Mouse (Mus musculus) frontal cortex, postnatal 10 days (tissue): ENCODE measurements around the gene Arhgap10.

Source experiments
- DNase-seq, 2 experiments: peaks; one replicate each; pipeline ENCODE4 v3.0.0; 2022; ENCODE audit warnings: low spot score in 2 of 2, mixed read lengths in 1 of 2

The Arhgap10 gene

DNA sequence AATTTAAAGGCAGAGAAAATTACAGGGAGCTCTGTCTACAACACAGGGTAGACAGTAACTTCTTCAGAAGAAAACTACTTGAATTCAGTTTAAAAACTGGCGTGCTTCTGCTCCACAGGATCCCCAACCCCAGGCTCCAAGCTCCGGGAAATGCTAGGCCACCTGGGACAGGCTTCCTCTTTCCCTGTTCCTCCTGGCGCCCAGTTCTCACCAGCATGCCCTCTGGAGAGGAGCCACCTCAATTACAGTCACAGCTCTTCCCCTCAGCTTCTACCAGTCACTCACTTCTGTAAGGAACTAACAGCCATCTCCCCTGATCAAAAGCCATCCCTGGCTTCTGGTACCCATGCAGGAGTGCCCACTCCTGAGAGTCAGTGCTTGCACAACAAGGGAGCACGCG is 32.9 kb downstream of the Arhgap10 start:
- no peak for DNase-seq

GRCm38 (mm10) chr8:77484266-77484665 is 33.5 kb downstream of the Arhgap10 start:
- no peak for DNase-seq

DNA sequence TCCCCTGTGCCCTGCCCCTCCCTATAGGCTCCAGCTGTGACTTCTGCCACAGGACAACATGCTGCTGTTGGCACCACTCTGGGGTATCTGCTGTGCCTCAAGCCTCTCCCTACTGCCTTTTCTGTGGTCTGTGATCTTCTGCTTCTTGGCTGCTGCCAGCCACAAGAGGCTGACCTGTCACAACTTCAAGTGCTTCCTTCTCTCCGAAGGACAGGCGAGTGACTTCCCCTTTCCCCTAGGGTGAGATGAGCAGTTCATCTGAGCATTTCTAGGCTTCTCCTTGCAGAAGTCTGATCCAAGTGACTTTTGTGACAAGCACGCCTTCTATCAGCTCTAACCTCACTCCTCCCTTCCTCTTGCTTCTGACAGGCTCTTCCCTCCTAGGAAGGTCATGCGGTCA is 34.1 kb downstream of the Arhgap10 start:
- DNase-seq = no peak

DNA sequence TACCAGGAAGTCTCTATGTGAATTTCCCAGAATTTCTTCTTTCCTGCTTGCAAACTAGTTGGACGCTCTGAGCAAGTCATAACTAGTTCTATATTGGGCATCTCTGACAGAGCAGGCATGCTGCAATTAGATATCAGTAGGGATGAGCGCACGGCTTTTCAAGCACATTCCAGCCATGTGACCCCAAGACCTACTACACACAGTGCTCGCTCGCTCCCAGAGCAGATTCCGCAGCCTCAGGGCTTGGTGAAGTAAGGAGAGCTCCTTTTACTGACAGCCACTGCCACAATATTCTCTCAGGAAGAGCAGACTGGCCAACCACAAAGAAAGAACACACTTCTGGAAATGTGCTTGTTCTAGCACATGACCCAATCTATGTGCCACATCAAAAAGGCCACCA is 36.0 kb downstream of the Arhgap10 start:
- DNase-seq = no peak

- DNase-seq = no peak
These were observed 37.8 kb downstream of the Arhgap10 start for GRCm38 (mm10) chr8:77479995-77480394.

- DNase-seq = no peak
These were observed 38.9 kb downstream of the Arhgap10 start for GRCm38 (mm10) chr8:77478913-77479273.

DNA sequence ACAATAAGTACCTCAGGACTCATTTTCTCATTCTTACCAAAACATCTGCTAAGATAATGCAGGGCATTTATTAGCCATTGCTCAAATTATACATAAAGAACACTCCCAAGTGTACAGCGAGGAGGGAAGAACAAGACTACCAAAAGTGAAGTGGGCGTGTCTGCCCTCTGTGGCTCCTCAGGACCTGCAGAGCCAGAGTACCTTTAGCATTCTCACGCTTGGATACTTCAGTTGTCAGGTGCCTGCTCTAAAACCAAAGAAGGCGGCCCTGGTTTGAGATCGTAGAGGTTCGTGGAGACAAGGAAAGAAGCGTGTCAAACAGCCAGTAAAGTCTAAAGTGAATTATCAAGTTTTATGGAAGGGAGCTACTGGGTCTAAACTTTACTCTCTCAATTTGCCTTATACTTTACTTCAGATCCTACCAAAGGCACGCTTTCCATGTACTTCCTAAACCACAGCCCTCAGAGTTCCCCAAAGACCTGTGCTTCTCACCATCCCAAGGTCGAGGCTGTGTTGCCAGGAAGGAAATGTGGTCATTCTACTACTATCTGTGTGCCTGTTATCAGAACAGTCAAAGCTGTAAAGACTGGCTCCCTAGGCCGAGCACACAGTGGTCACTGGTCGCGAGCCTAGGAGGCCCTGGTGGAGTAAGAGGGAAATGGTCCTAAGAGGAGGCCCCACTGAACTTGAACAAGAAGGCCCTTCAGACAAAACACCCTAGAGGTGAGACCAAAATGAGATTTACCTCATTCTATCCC is 39.4 kb downstream of the Arhgap10 start:
- no peak for DNase-seq

- DNase-seq = no peak
These were observed 40.1 kb downstream of the Arhgap10 start for GRCm38 (mm10) chr8:77477684-77478083.

DNA sequence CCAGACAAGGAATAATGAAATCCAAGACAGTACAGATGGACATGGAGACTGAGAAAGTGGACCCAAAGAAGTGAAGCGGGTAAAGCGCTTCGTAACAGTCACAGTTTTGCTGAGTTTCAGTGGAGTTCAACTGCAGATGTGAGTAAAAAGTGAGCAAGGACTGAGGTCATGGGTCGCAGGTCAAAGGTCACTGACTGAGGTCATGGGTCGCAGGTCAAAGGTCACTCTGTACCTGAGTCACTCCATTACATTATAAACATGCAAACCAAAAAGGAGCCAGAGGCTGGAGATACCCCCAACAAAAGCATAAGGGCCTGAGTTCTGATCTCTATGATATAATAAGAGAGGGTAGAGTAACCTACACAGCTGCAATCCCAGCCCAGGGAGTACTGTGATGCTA is 43.1 kb downstream of the Arhgap10 start:
- DNase-seq = no peak

GRCm38 (mm10) chr8:77473773-77474172 is 44.0 kb downstream of the Arhgap10 start:
- no peak for DNase-seq

DNA sequence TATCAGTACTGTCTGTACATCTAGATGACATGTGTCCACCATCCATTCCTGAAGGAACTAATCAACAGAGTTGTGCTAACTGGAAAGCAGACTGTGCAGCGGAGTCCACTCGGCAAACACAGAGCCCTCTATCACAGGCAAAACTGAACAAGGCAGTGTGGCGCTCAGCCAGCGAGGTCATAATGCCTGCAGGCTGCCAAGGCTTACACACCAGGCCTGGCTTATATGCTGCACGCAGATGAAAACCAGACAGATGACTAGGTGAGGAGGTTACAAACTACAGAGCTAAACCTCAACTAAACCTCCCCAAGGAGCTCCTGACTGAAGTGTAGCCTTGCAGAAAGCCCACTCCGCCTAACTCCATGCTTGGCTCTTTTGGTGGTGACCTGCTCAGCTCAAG is 44.4 kb downstream of the Arhgap10 start:
- DNase-seq = no peak

GRCm38 (mm10) chr8:77461392-77461791 is 56.4 kb downstream of the Arhgap10 start:
- no peak for DNase-seq

GRCm38 (mm10) chr8:77460363-77460762 is 57.4 kb downstream of the Arhgap10 start:
- no peak for DNase-seq

- DNase-seq = no peak
These were observed 58.1 kb downstream of the Arhgap10 start for GRCm38 (mm10) chr8:77459696-77460095.

DNA sequence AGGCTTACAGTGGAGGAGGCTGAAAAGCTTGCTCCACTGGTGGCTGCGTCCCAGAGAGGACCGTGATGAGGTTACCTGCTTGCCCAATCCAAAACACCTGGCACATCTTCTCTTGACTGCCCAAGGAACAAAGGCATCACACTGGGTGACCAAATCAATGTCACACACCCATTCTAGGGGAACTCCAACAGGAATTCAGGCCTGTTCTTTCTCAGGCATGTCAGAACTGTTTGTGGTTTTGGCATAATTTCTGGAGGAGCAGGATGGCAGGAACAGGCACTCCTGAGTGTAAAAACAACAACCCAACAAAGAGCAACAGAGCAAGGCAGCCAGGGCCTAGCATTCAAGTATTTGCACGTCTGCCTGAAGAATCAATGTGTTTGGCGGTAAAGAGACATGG is 59.2 kb downstream of the Arhgap10 start:
- DNase-seq = no peak

GRCm38 (mm10) chr8:77456263-77456662 is 61.5 kb downstream of the Arhgap10 start:
- no peak for DNase-seq

- no peak for DNase-seq
These were observed 63.9 kb downstream of the Arhgap10 start for GRCm38 (mm10) chr8:77453836-77454235.

- DNase-seq = no peak
These were observed 66.0 kb downstream of the Arhgap10 start for GRCm38 (mm10) chr8:77451466-77452382.

GRCm38 (mm10) chr8:77451052-77451451 is 66.7 kb downstream of the Arhgap10 start:
- no peak for DNase-seq

- no peak for DNase-seq
These were observed 71.5 kb downstream of the Arhgap10 start for GRCm38 (mm10) chr8:77446294-77446693.

DNA sequence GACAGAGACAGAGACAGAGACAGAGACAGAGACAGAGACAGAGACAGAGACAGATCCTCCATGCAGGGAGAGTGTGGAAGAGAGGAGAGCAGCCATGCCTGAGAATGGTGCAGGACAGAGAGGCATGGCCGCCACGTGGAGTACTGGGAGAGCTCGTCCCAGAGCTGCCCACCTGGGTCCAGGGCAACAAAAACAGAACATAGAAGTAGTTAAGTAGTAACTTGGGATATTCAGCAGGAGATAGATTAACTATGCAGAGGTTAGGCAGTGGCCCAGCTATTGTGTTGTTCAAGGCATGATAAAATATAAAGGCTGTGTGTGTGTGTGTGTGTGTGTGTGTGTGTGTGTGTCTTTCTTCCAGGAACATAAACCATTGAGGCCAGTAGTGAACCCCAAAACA is 72.1 kb downstream of the Arhgap10 start:
- DNase-seq = no peak

- no peak for DNase-seq
These were observed 73.4 kb downstream of the Arhgap10 start for GRCm38 (mm10) chr8:77444166-77444870.
